Mouse (Mus musculus): ENCODE measurements around the gene Faim2. TPM values are rescaled to one million over a fixed set of nuclear protein-coding genes. Genes with fewer than 3 reads are reported as not detected.

Faim2 gene
- total and polyA plus RNA-seq, 2 experiments from 2014 or later: 25.6 to 57.4 TPM

GRCm38 (mm10) chr15:99470224-99470761 is 57.7 kb downstream of the Faim2 start:
- H3K27ac ChIP-seq (ENCODE audit: low read depth, low read length): no peak overlapping the region; the same call in 1 of the 2 replicates
- WGBS: 83% methylated on average over 31 of the region's 31 CpGs

GRCm38 (mm10) chr15:99469736-99470135 is 58.2 kb downstream of the Faim2 start:
- 84% methylated on average over 4 of the region's 4 CpGs for WGBS
- ATAC-seq: no peak

More at GRCm38 (mm10) chr15:99470224-99470761, 57.7 kb downstream of the Faim2 start:
- peaks cover 3% of the 10 kb centered on the region; the same call in 1 of the 2 replicates for H3K36me3 ChIP-seq (ENCODE audit: insufficient read depth)
- no peak overlapping the region for H3K9ac ChIP-seq
- no peaks in the 10 kb centered on the region for H3K27me3 ChIP-seq (ENCODE audit: insufficient read depth, low read length)
- no peaks in the 10 kb centered on the region for H3K9me3 ChIP-seq (ENCODE audit: low read length)
- ATAC-seq: no peak
- H3K4me2 ChIP-seq (ENCODE audit: low read depth): no peak overlapping the region
- no peak for TF ChIP-seq CTCF (IDR thresholded peaks at IDR 0.05; ENCODE audit: low read depth)
- H3K4me3 ChIP-seq (ENCODE audit: low read depth, low read length): no peak overlapping the region
- H3K4me1 ChIP-seq (ENCODE audit: insufficient read depth): 0 out of 2 replicates have a peak, but pooled peaks cover 4% of the 10 kb centered on the region
- no peak for DNase-seq

GRCm38 (mm10) chr15:99469067-99469466 is 58.9 kb downstream of the Faim2 start:
- no peaks in the 10 kb centered on the region for H3K4me1 ChIP-seq (ENCODE audit: insufficient read depth)
- H3K9me3 ChIP-seq (ENCODE audit: low read length): no peaks in the 10 kb centered on the region
- DNase-seq (peak; percentile 83), ATAC-seq (peak; percentile 65; the same call in 1 of the 2 replicates)
- H3K27me3 ChIP-seq (ENCODE audit: insufficient read depth, low read length): no peaks in the 10 kb centered on the region
- 29% methylated on average over 3 of the region's 3 CpGs for WGBS
- no peak overlapping the region for H3K4me2 ChIP-seq (ENCODE audit: low read depth)
- H3K9ac ChIP-seq: no peak overlapping the region
- peaks cover 3% of the 10 kb centered on the region; the same call in 1 of the 2 replicates for H3K36me3 ChIP-seq (ENCODE audit: insufficient read depth)
- peak; percentile 83 for TF ChIP-seq CTCF (IDR thresholded peaks at IDR 0.05; ENCODE audit: low read depth)
- no peak overlapping the region for H3K4me3 ChIP-seq (ENCODE audit: low read depth, low read length)
- no peak overlapping the region for H3K27ac ChIP-seq (ENCODE audit: low read depth, low read length)

More at GRCm38 (mm10) chr15:99469736-99470135, 58.2 kb downstream of the Faim2 start:
- Histone ChIP-seq H3K4me2 (ENCODE audit: low read depth) (no peak overlapping the region), H3K9ac (no peak overlapping the region), H3K4me1 (ENCODE audit: insufficient read depth) (0 out of 2 replicates have a peak, but pooled peaks cover under 1% of the 10 kb centered on the region), H3K9me3 (ENCODE audit: low read length) (no peaks in the 10 kb centered on the region), H3K36me3 (ENCODE audit: insufficient read depth) (peaks cover 3% of the 10 kb centered on the region; the same call in 1 of the 2 replicates), H3K27me3 (ENCODE audit: insufficient read depth, low read length) (no peaks in the 10 kb centered on the region), H3K27ac (ENCODE audit: low read depth, low read length) (no peak overlapping the region), H3K4me3 (ENCODE audit: low read depth, low read length) (no peak overlapping the region)
- TF ChIP-seq CTCF (IDR thresholded peaks at IDR 0.05; ENCODE audit: low read depth): no peak
- no peak for DNase-seq

- Histone ChIP-seq H3K4me1 (ENCODE audit: insufficient read depth) (peaks cover 3% of the 10 kb centered on the region; the same call in 1 of the 2 replicates), H3K4me2 (ENCODE audit: low read depth) (no peak overlapping the region), H3K27me3 (ENCODE audit: insufficient read depth, low read length) (no peaks in the 10 kb centered on the region), H3K9me3 (ENCODE audit: low read length) (no peaks in the 10 kb centered on the region), H3K36me3 (ENCODE audit: insufficient read depth) (no peaks in the 10 kb centered on the region), H3K4me3 (ENCODE audit: low read depth, low read length) (no peak overlapping the region), H3K9ac (no peak overlapping the region), H3K27ac (ENCODE audit: low read depth, low read length) (no peak overlapping the region)
- DNase-seq (no peak), ATAC-seq (no peak)
- TF ChIP-seq CTCF (IDR thresholded peaks at IDR 0.05; ENCODE audit: low read depth): no peak
- WGBS: 81% methylated on average over 13 of the region's 13 CpGs
These were observed 64.8 kb downstream of the Faim2 start for GRCm38 (mm10) chr15:99463194-99463593.

GRCm38 (mm10) chr15:99457606-99458401 is 70.2 kb downstream of the Faim2 start, which contains the start of gene Nckap5l:
Gene Nckap5l (minus strand): TSS chr15:99457748.
- under 1% methylated on average over 43 of the region's 45 CpGs for whole genome bisulfite sequencing
- Histone ChIP-seq H3K27me3 (ENCODE audit: insufficient read depth, low read length) (no peaks in the 10 kb centered on the region), H3K9me3 (ENCODE audit: low read length) (no peaks in the 10 kb centered on the region), H3K4me1 (ENCODE audit: insufficient read depth) (peaks cover 19% of the 10 kb centered on the region), H3K27ac (ENCODE audit: low read depth, low read length) (peak within 1 kb of the TSS; percentile 89), H3K4me2 (ENCODE audit: low read depth) (peak within 1 kb of the TSS; percentile 81), H3K9ac (peak within 1 kb of the TSS; percentile 76), H3K4me3 (ENCODE audit: low read depth, low read length) (peak within 1 kb of the TSS; percentile 94), H3K36me3 (ENCODE audit: insufficient read depth) (no peaks in the 10 kb centered on the region)
- ATAC-seq (peak; percentile 96), DNase-seq (peak; percentile 93)
- TF ChIP-seq CTCF (IDR thresholded peaks at IDR 0.05; ENCODE audit: low read depth): no peak

- under 1% methylated on average over 40 of the region's 43 CpGs for WGBS
- Histone ChIP-seq H3K27ac (ENCODE audit: low read depth, low read length) (peak overlapping the region; percentile 89), H3K27me3 (ENCODE audit: insufficient read depth, low read length) (no peaks in the 10 kb centered on the region), H3K4me1 (ENCODE audit: insufficient read depth) (peaks cover 19% of the 10 kb centered on the region), H3K4me3 (ENCODE audit: low read depth, low read length) (peak overlapping the region; percentile 94), H3K36me3 (ENCODE audit: insufficient read depth) (peaks cover 3% of the 10 kb centered on the region; the same call in 1 of the 2 replicates), H3K9me3 (ENCODE audit: low read length) (no peaks in the 10 kb centered on the region), H3K9ac (peak overlapping the region; percentile 76), H3K4me2 (ENCODE audit: low read depth) (peak overlapping the region; percentile 81)
- DNase-seq (peak; percentile 70), ATAC-seq (peak; percentile 75)
- TF ChIP-seq CTCF (IDR thresholded peaks at IDR 0.05; ENCODE audit: low read depth): no peak
These were observed 70.9 kb downstream of the Faim2 start for GRCm38 (mm10) chr15:99456963-99457605.
